Mouse (Mus musculus): Measurements from ENCODE around the gene Dnah2.

- TF ChIP-seq MAFK (IDR thresholded peaks at IDR 0.05; ENCODE audit: borderline replicate concordance, low read depth, low read length) (no peak), POLR2A (IDR thresholded peaks at IDR 0.05; ENCODE audit: control insufficient read depth in 1 of 2, insufficient read depth in 1 of 2, low read depth in 1 of 2, low read length in 2 of 2, poor library complexity in 1 of 2) (no peak), CTCF (IDR thresholded peaks at IDR 0.05 in 2 of 3, conservative IDR thresholded peaks at IDR 0.05 in 1 of 3; ENCODE audit: control insufficient read depth in 1 of 3, insufficient read depth in 1 of 3, low read depth in 2 of 3, low read length in 3 of 3, poor library complexity in 1 of 3, severe bottlenecking in 1 of 3) (no peak)
Measured at GRCm38 (mm10) chr11:69463996-69464395, 84.9 kb downstream of the Dnah2 start.

All from MEL (cell line).